Mouse (Mus musculus): ENCODE results near the gene Chsy1. TPM values are rescaled to one million over a fixed set of nuclear protein-coding genes. Genes with fewer than 3 reads are reported as not detected.

Gene Chsy1
- polyA plus RNA-seq, 1 experiment from 2014 or later, result 24.0 TPM

DNA sequence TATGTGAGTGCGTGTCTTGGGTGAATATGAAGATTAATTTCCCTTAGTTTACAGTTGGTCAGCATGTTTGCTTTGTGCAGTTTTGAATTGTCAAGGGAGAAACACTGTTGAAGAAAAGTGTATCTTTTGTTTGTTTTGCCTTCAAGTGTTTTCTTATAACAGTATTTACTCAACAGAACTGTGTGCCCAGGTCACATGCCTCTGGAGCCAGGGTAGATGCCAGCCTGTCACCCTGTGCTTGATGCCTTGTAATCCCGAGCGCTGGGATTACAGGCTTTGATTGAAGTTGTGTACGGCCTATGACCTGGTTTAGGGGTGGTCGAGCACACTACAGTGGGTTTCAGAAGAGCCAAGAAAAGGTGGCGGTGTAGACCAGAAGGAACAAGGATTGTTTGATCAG, 25.6 kb upstream of the Chsy1 start:
- Histone ChIP-seq H3K9me3 (ENCODE audit: control insufficient read depth, low read length) (no peaks in the 10 kb centered on the region), H3K36me3 (ENCODE audit: control insufficient read depth, insufficient read depth, low read length) (peaks cover 68% of the 10 kb centered on the region), H3K27me3 (ENCODE audit: control insufficient read depth, insufficient read depth, low read length) (no peaks in the 10 kb centered on the region), H3K4me1 (ENCODE audit: control insufficient read depth in 2 of 2, insufficient read depth in 2 of 2, low read length in 2 of 2) (peaks cover 3 to 12% of the 10 kb centered on the region in 2 experiments; a peak in 3 of 4 replicates), H3K27ac (replicated peaks in 1 of 2; ENCODE audit: control insufficient read depth in 1 of 2, insufficient read depth in 1 of 2, low read depth in 2 of 2, low read length in 2 of 2) (no peak overlapping the region), H3K4me3 (ENCODE audit: control insufficient read depth in 1 of 2, insufficient read depth in 1 of 2, low read depth in 1 of 2, low read length in 2 of 2) (no peak overlapping the region), H3K4me2 (ENCODE audit: low read length) (no peak overlapping the region), H3K9ac (ENCODE audit: low read length) (no peak overlapping the region)
- ATAC-seq (ENCODE audit: insufficient number of reproducible peaks, insufficient read depth, low FRiP score, low read depth), result no peak
- 92% methylated on average over 6 of the region's 6 CpGs for WGBS

DNA sequence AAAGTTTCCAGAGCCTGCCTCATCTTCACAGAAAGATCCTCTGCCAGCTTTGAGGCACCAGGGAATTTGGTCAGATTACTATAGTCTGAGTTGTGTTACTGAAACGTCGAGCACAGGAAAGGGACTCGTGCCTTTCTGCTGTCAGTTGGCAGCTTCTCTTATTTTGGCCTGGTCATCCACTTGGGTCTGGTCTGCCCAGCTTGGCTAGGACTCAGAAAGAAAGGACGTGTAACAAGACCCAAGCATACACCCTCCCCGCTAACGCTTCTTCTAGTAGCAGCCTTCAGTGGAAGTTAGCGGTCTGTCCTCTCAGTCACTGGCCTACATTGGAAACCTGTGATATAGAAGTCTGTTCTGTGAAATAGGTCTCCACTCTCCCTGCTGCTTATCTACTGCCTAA, 24.8 kb upstream of the Chsy1 start:
- 71% methylated on average over 7 of the region's 7 CpGs for WGBS
- no peak for ATAC-seq (ENCODE audit: insufficient number of reproducible peaks, insufficient read depth, low FRiP score, low read depth)
- peaks cover 75% of the 10 kb centered on the region for H3K36me3 ChIP-seq (ENCODE audit: control insufficient read depth, insufficient read depth, low read length)

DNA sequence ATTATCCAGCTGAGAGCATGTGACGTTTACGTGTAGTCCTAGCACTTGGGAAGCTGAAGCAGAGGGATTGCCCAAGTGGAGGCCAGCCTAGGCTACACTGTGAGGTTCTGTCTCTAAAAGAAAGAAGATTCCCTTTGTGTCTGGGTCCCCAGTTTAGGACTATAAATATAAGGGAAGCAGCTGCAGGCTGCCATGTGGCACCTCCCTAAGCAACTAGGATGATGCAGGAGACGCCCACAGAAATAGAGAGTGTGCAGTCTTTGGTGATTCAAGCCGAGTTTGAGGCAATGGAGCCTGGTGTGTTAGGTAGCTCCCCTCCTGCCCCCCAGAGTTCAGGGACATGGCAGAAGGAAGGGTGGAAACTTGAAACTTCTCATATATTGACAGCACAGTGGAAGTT, 21.7 kb upstream of the Chsy1 start:
- H3K36me3 ChIP-seq (ENCODE audit: control insufficient read depth, insufficient read depth, low read length), result peaks cover 90% of the 10 kb centered on the region
- no peaks in the 10 kb centered on the region for H3K4me1 ChIP-seq (ENCODE audit: control insufficient read depth in 2 of 2, insufficient read depth in 2 of 2, low read length in 2 of 2)
- no peak overlapping the region for H3K9ac ChIP-seq (ENCODE audit: low read length)
- H3K4me2 ChIP-seq (ENCODE audit: low read length), result no peak overlapping the region
- no peak overlapping the region for H3K27ac ChIP-seq (replicated peaks in 1 of 2; ENCODE audit: control insufficient read depth in 1 of 2, insufficient read depth in 1 of 2, low read depth in 2 of 2, low read length in 2 of 2)
- no peaks in the 10 kb centered on the region for H3K27me3 ChIP-seq (ENCODE audit: control insufficient read depth, insufficient read depth, low read length)
- H3K4me3 ChIP-seq (ENCODE audit: control insufficient read depth in 1 of 2, insufficient read depth in 1 of 2, low read depth in 1 of 2, low read length in 2 of 2), result no peak overlapping the region
- H3K9me3 ChIP-seq (ENCODE audit: control insufficient read depth, low read length), result no peaks in the 10 kb centered on the region
- WGBS, result 89% methylated on average over 4 of the region's 4 CpGs
- no peak for ATAC-seq (ENCODE audit: insufficient number of reproducible peaks, insufficient read depth, low FRiP score, low read depth)

More for the DNA sequence above, 24.8 kb upstream of the Chsy1 start:
- H3K4me3 ChIP-seq (ENCODE audit: control insufficient read depth in 1 of 2, insufficient read depth in 1 of 2, low read depth in 1 of 2, low read length in 2 of 2), result no peak overlapping the region
- peaks cover 3 to 10% of the 10 kb centered on the region in 2 experiments; a peak in 3 of 4 replicates for H3K4me1 ChIP-seq (ENCODE audit: control insufficient read depth in 2 of 2, insufficient read depth in 2 of 2, low read length in 2 of 2)
- H3K4me2 ChIP-seq (ENCODE audit: low read length), result no peak overlapping the region
- no peaks in the 10 kb centered on the region for H3K27me3 ChIP-seq (ENCODE audit: control insufficient read depth, insufficient read depth, low read length)
- H3K27ac ChIP-seq (replicated peaks in 1 of 2; ENCODE audit: control insufficient read depth in 1 of 2, insufficient read depth in 1 of 2, low read depth in 2 of 2, low read length in 2 of 2), result no peak overlapping the region; a peak in 1 of 4 replicates
- H3K9ac ChIP-seq (ENCODE audit: low read length), result no peak overlapping the region
- H3K9me3 ChIP-seq (ENCODE audit: control insufficient read depth, low read length), result no peaks in the 10 kb centered on the region

DNA sequence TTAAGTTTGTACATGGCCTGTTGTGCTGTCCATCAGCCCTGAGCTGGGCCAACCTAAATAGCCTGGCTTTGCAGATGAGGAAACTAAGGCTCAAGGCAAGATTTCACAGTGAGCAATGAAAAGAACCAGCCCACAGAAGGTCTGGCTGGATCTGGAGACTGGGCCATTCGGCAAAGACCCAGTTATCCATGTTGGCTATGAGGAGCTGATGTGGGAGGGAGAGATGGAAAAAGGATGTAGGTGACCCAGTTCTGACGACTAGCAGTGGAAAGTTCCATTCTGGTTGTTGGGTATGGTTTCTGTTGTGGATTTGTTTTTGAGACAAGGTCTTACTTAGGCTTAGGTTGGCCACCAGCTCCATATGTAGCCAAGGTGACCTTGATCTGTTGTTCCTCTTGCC, 21.2 kb upstream of the Chsy1 start:
- H3K4me3 ChIP-seq (ENCODE audit: control insufficient read depth in 1 of 2, insufficient read depth in 1 of 2, low read depth in 1 of 2, low read length in 2 of 2), result no peak overlapping the region
- H3K27ac ChIP-seq (replicated peaks in 1 of 2; ENCODE audit: control insufficient read depth in 1 of 2, insufficient read depth in 1 of 2, low read depth in 2 of 2, low read length in 2 of 2), result no peak overlapping the region
- no peaks in the 10 kb centered on the region for H3K9me3 ChIP-seq (ENCODE audit: control insufficient read depth, low read length)
- no peaks in the 10 kb centered on the region for H3K27me3 ChIP-seq (ENCODE audit: control insufficient read depth, insufficient read depth, low read length)
- H3K36me3 ChIP-seq (ENCODE audit: control insufficient read depth, insufficient read depth, low read length), result peaks cover 86% of the 10 kb centered on the region
- no peak for ATAC-seq (ENCODE audit: insufficient number of reproducible peaks, insufficient read depth, low FRiP score, low read depth)
- no peak overlapping the region for H3K9ac ChIP-seq (ENCODE audit: low read length)
- no peaks in the 10 kb centered on the region for H3K4me1 ChIP-seq (ENCODE audit: control insufficient read depth in 2 of 2, insufficient read depth in 2 of 2, low read length in 2 of 2)
- 74% methylated on average over 2 of the region's 2 CpGs for WGBS
- no peak overlapping the region for H3K4me2 ChIP-seq (ENCODE audit: low read length)

DNA sequence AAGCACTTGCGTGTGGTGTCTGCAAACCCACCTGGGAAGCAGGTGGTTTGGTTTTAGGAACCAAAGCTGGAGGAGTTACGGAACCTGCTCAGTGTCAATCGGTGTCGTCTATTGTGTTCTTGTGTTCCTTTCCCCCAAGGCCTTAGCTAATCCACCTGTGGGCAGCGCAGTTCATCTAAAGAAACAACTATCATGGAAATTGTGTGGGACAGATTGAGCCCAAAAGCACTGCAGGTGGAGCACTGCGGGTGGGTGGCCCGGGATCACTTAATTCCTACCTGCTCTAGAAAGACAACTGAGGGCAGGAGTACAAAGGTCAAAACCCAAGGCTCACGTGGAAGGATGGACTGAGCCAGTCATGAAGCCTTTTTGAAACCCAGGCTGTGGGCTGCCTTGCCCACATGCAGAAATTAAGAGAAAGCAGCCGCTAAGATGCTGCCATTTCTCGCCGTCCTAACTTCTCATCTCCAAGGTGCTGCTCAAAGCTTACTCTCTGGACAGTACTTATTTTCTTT, 18.6 kb upstream of the Chsy1 start:
- no peak for ATAC-seq (ENCODE audit: insufficient number of reproducible peaks, insufficient read depth, low FRiP score, low read depth)
- peaks cover 60% of the 10 kb centered on the region for H3K36me3 ChIP-seq (ENCODE audit: control insufficient read depth, insufficient read depth, low read length)
- H3K27me3 ChIP-seq (ENCODE audit: control insufficient read depth, insufficient read depth, low read length), result no peaks in the 10 kb centered on the region
- no peak overlapping the region for H3K9ac ChIP-seq (ENCODE audit: low read length)
- H3K4me2 ChIP-seq (ENCODE audit: low read length), result no peak overlapping the region
- no peaks in the 10 kb centered on the region for H3K9me3 ChIP-seq (ENCODE audit: control insufficient read depth, low read length)
- H3K4me1 ChIP-seq (ENCODE audit: control insufficient read depth in 2 of 2, insufficient read depth in 2 of 2, low read length in 2 of 2), result no peaks in the 10 kb centered on the region
- H3K27ac ChIP-seq (replicated peaks in 1 of 2; ENCODE audit: control insufficient read depth in 1 of 2, insufficient read depth in 1 of 2, low read depth in 2 of 2, low read length in 2 of 2), result no peak overlapping the region
- H3K4me3 ChIP-seq (ENCODE audit: control insufficient read depth in 1 of 2, insufficient read depth in 1 of 2, low read depth in 1 of 2, low read length in 2 of 2), result no peak overlapping the region
- WGBS, result 89% methylated on average over 11 of the region's 11 CpGs

DNA sequence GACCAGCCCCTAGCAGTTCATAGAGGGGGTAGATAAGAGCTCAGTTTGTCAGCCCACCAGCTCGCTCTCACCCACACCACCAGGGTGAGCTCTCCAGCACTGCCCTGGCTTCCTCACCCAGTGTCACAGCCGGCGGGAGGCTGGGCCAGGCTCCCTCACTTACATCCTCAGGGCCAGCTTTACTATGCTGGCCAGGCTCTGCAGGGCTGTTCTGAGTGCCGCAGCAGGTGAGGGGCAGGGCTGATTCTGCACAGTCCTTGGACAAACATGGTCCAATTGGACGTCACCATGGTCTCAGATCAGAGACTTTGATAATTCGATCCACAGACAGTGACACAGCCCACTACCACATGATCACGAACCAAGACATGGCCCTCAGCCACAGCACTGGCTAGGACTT, 17.8 kb upstream of the Chsy1 start:
- H3K9ac ChIP-seq (ENCODE audit: low read length), result no peak overlapping the region
- H3K4me1 ChIP-seq (ENCODE audit: control insufficient read depth in 2 of 2, insufficient read depth in 2 of 2, low read length in 2 of 2), result no peaks in the 10 kb centered on the region
- WGBS, result 84% methylated on average over 7 of the region's 7 CpGs
- no peak overlapping the region for H3K27ac ChIP-seq (replicated peaks in 1 of 2; ENCODE audit: control insufficient read depth in 1 of 2, insufficient read depth in 1 of 2, low read depth in 2 of 2, low read length in 2 of 2)
- no peak overlapping the region for H3K4me2 ChIP-seq (ENCODE audit: low read length)
- H3K4me3 ChIP-seq (ENCODE audit: control insufficient read depth in 1 of 2, insufficient read depth in 1 of 2, low read depth in 1 of 2, low read length in 2 of 2), result no peak overlapping the region
- H3K36me3 ChIP-seq (ENCODE audit: control insufficient read depth, insufficient read depth, low read length), result peaks cover 51% of the 10 kb centered on the region
- H3K27me3 ChIP-seq (ENCODE audit: control insufficient read depth, insufficient read depth, low read length), result no peaks in the 10 kb centered on the region
- 0 out of 2 replicates have a peak, but pooled peaks have one; percentile 41 for ATAC-seq (ENCODE audit: insufficient number of reproducible peaks, insufficient read depth, low FRiP score, low read depth)
- H3K9me3 ChIP-seq (ENCODE audit: control insufficient read depth, low read length), result no peaks in the 10 kb centered on the region

DNA sequence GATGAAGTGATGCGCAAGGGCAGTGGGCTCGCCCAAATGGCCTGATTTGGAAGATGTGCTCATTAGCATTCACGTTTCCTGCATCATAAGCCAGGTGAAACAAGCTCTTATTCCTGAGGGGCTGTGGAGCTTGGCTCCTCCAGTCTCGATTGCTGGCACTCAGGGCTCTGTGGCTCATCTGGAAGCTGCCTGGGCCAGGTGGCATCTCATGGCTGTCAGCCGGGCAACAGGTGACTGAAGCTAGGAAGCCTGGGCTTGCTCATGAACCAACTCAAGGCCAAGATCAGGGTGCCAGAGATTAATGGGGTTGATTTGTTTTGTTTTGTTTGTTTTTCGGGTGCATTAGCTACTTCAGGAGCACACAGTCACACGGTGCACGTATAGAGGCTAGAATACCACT, 16.7 kb upstream of the Chsy1 start:
- Histone ChIP-seq H3K9ac (ENCODE audit: low read length) (no peak overlapping the region), H3K27me3 (ENCODE audit: control insufficient read depth, insufficient read depth, low read length) (no peaks in the 10 kb centered on the region), H3K27ac (replicated peaks in 1 of 2; ENCODE audit: control insufficient read depth in 1 of 2, insufficient read depth in 1 of 2, low read depth in 2 of 2, low read length in 2 of 2) (no peak overlapping the region), H3K4me2 (ENCODE audit: low read length) (no peak overlapping the region), H3K4me1 (ENCODE audit: control insufficient read depth in 2 of 2, insufficient read depth in 2 of 2, low read length in 2 of 2) (no peaks in the 10 kb centered on the region), H3K4me3 (ENCODE audit: control insufficient read depth in 1 of 2, insufficient read depth in 1 of 2, low read depth in 1 of 2, low read length in 2 of 2) (no peak overlapping the region), H3K36me3 (ENCODE audit: control insufficient read depth, insufficient read depth, low read length) (peaks cover 40% of the 10 kb centered on the region), H3K9me3 (ENCODE audit: control insufficient read depth, low read length) (no peaks in the 10 kb centered on the region)
- 89% methylated on average over 8 of the region's 8 CpGs for WGBS
- ATAC-seq (ENCODE audit: insufficient number of reproducible peaks, insufficient read depth, low FRiP score, low read depth), result no peak

DNA sequence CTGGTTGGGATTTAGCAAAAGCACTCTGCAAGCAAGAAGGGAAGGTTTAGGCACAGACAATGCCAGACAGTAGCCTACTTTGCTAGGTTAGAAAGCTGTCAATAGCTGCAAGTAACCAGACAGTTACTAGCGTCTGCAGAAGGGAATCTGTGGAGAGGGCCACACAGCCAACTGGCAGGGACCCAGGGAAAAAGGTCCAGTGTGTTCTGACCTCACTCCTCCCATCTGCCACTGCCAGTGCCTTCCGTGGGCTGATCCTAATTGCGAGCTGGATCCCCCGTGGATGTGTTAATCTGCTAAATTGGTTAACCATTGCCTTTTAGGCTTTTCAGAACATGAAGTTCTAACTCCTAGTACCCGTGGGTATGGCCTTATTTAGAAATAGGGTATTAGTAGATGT, 15.2 kb upstream of the Chsy1 start:
- Histone ChIP-seq H3K9ac (ENCODE audit: low read length) (no peak overlapping the region), H3K36me3 (ENCODE audit: control insufficient read depth, insufficient read depth, low read length) (peaks cover 26% of the 10 kb centered on the region), H3K27me3 (ENCODE audit: control insufficient read depth, insufficient read depth, low read length) (no peaks in the 10 kb centered on the region), H3K4me3 (ENCODE audit: control insufficient read depth in 1 of 2, insufficient read depth in 1 of 2, low read depth in 1 of 2, low read length in 2 of 2) (no peak overlapping the region), H3K27ac (replicated peaks in 1 of 2; ENCODE audit: control insufficient read depth in 1 of 2, insufficient read depth in 1 of 2, low read depth in 2 of 2, low read length in 2 of 2) (no peak overlapping the region), H3K9me3 (ENCODE audit: control insufficient read depth, low read length) (no peaks in the 10 kb centered on the region), H3K4me2 (ENCODE audit: low read length) (no peak overlapping the region), H3K4me1 (ENCODE audit: control insufficient read depth in 2 of 2, insufficient read depth in 2 of 2, low read length in 2 of 2) (no peaks in the 10 kb centered on the region)
- ATAC-seq (ENCODE audit: insufficient number of reproducible peaks, insufficient read depth, low FRiP score, low read depth), result no peak
- 71% methylated on average over 5 of the region's 5 CpGs for WGBS

Data from heart, embryonic 14.5 days (tissue).